Mouse (Mus musculus) yolk sac, embryonic 10.5 days (tissue): Measurements from ENCODE around the gene Lrp5.

Source experiments
- DNase-seq: peaks from one replicate; pipeline ENCODE4 v3.0.0-alpha.2; 2017; ENCODE audit warnings: low spot score

Gene Lrp5

GRCm38 (mm10) chr19:3556169-3556827, 130.1 kb downstream of the Lrp5 start:
- DNase-seq = no peak

- DNase-seq = no peak
Measured at GRCm38 (mm10) chr19:3554785-3555184, 131.6 kb downstream of the Lrp5 start.

- DNase-seq = peak; percentile 25
Measured at GRCm38 (mm10) chr19:3551573-3552159, 134.7 kb downstream of the Lrp5 start.

GRCm38 (mm10) chr19:3550101-3550500, 136.3 kb downstream of the Lrp5 start:
- DNase-seq = no peak

- no peak for DNase-seq
Measured at GRCm38 (mm10) chr19:3549263-3549662, 137.1 kb downstream of the Lrp5 start.

- DNase-seq = no peak
Measured at GRCm38 (mm10) chr19:3548311-3548710, 138.1 kb downstream of the Lrp5 start.

- DNase-seq = no peak
Measured at GRCm38 (mm10) chr19:3544995-3545394, 141.4 kb downstream of the Lrp5 start.

- no peak for DNase-seq
Measured at GRCm38 (mm10) chr19:3542591-3542990, 143.8 kb downstream of the Lrp5 start.

- no peak for DNase-seq
Measured at GRCm38 (mm10) chr19:3540997-3541396, 145.4 kb downstream of the Lrp5 start.

GRCm38 (mm10) chr19:3540254-3540653, 146.1 kb downstream of the Lrp5 start:
- DNase-seq = no peak

GRCm38 (mm10) chr19:3539456-3539855, 146.9 kb downstream of the Lrp5 start:
- DNase-seq = peak; percentile 28

GRCm38 (mm10) chr19:3537658-3538057, 148.7 kb downstream of the Lrp5 start:
- DNase-seq = no peak

- no peak for DNase-seq
Measured at GRCm38 (mm10) chr19:3534945-3535344, 151.4 kb downstream of the Lrp5 start.
